ENCODE assay signal across 8 mouse cellular contexts in genomic region chr8:111853861-111854501, GRCm38 (mm10). TPM values are rescaled to one million over a fixed set of nuclear protein-coding genes. Genes with fewer than 3 reads are reported as not detected.
A peak's percentile ranks its signal among the peaks of the same experiment; 100 is the strongest.
DNase-seq lines count a peak whose midpoint lies in the region; ATAC-seq lines count a peak whose summit lies in the region.

Gene Cfdp1 (minus strand): TSS chr8:111854291.

- peak; percentile 95 for DNase-seq in adipocyte (ENCODE audit: low spot score)
- peak; percentile 99 for DNase-seq in embryo, embryonic 10 days (ENCODE audit: low spot score)
- peak; percentile 92 for DNase-seq in gastrocnemius, postnatal 10 days
- DNase-seq in induced T-regulatory cell, adult 2 months (ENCODE audit: low read depth): peak; percentile 98
- DNase-seq in left cerebral cortex, adult 9 months (ENCODE audit: low spot score in 2 of 2): peak; percentile 94 to 96
- DNase-seq in right cerebral cortex, postnatal 14 days: peak; percentile 93
- DNase-seq in urinary bladder, postnatal 36 days (ENCODE audit: low spot score in 2 of 2): peak; percentile 92 to 96

- ATAC-seq in megakaryocyte progenitor cell, adult 5-6 weeks (replicated peaks; ENCODE audit: poor library complexity): peak; percentile 97

RNA-seq across cellular contexts. Expression of gene Cfdp1, which starts in this region (rescaled TPM):
- total RNA-seq in gastrocnemius, postnatal 10 days (2021): 10 to 100 TPM; 33.3 to 43.3 TPM
- total RNA-seq in megakaryocyte progenitor cell, adult 5-6 weeks (2015): 147 and 168 TPM in 2 replicates
- 176 and 251 TPM in 2 replicates for total RNA-seq in megakaryocyte progenitor cell, adult 5-6 weeks (2017)

Comparison
In these comparisons a context has a peak if more than half of its experiments do, and no peak if none do; other contexts are left out.
1. Peak in every context shown above with its lines: DNase-seq and ATAC-seq.